Mouse (Mus musculus): ENCODE measurements around the gene Smim11. TPM values are rescaled to one million over a fixed set of nuclear protein-coding genes. Genes with fewer than 3 reads are reported as not detected.
A peak's percentile ranks its signal among the peaks of the same experiment; 100 is the strongest.

Gene Smim11
- 64.4 and 69.1 TPM in 2 replicates for polyA plus RNA-seq (2015; fragmentation: Nextera tagmentation; extraction: Ambion mirVana)

DNA sequence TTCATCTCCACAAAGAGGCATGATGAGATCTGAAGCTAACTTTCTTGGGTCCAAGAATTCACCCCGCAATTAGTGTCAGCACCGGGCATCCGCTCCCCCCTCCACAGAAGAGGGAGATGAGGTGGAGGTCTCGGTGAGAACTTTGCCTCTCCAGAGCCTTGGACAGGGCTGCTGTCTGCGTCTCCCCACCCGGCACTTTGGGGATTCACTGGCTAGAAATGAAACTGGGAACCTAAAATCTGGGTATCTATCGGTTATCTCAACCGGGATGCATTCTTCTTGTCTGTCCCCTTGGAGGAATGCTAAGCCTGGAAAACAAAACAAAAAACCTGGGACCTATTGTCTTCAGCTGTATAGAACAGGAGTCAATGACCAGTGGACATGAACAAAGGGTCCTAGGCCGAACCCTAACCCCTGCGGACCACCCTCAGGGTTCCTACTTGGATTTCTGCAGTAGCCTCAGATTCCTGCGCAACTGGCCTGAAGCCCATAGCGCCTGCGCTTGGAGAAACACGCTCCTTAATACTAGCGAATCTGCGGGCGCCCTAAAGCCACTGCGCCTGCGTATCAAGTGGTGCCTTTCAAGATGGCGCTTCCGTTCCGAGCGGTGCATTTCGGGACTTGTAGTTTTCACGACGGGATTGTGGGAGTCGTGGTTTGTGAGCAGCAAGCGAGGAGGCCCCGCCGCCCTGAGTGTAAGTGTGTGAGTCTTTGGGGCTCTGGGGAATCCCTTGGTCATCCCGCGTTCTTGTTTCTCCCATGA, at the start of gene Smim11:
Gene Smim11, plus strand, starts transcription at position 638 of the 763 bp plus-strand sequence.
- Histone ChIP-seq H3K27me3 (replicated peaks) (no peaks in the 10 kb centered on the region), H3K4me3 (replicated peaks) (peak within 1 kb of the TSS; percentile 66), H3K9ac (replicated peaks) (peak within 1 kb of the TSS; percentile 61), H3K4me2 (peak within 1 kb of the TSS; percentile 83), H3K9me3 (replicated peaks) (no peaks in the 10 kb centered on the region), H3K27ac (replicated peaks) (peak within 1 kb of the TSS; percentile 89), H3K4me1 (peaks cover 25% of the 10 kb centered on the region), H3K36me3 (peaks cover 5% of the 10 kb centered on the region; the same call in 1 of the 2 replicates)
- WGBS = 10% methylated on average over 32 of the region's 32 CpGs
- ATAC-seq (ENCODE audit: low FRiP score) = peak; percentile 95

DNA sequence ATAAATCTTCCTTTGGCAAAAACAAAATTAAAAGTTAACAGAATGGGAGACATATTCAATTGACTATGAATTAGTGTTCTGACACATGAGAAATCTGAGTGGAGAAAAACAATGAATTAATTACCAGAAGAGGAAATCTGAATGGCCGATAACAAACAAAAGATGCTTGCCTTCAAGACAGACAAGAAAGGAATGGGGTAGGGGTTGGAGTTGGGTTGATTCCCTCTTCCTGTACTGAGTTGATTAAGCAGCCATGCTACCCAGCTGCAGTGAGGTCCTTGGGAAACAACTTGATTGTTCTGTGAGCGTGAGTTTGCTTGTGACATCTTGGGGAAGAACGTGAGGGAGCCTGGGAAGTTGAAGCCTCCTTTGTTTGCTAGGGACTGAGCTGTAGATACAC, 46.8 kb upstream of the Smim11 start:
- no peaks in the 10 kb centered on the region for H3K9me3 ChIP-seq (replicated peaks)
- no peak overlapping the region for H3K4me3 ChIP-seq (replicated peaks)
- no peak overlapping the region for H3K9ac ChIP-seq (replicated peaks)
- no peak overlapping the region for H3K4me2 ChIP-seq
- H3K4me1 ChIP-seq = no peaks in the 10 kb centered on the region
- H3K27ac ChIP-seq (replicated peaks) = no peak overlapping the region
- no peak for ATAC-seq (ENCODE audit: low FRiP score)
- no peaks in the 10 kb centered on the region for H3K27me3 ChIP-seq (replicated peaks)
- 78% methylated on average over 3 of the region's 3 CpGs for WGBS
- H3K36me3 ChIP-seq = no peaks in the 10 kb centered on the region

DNA sequence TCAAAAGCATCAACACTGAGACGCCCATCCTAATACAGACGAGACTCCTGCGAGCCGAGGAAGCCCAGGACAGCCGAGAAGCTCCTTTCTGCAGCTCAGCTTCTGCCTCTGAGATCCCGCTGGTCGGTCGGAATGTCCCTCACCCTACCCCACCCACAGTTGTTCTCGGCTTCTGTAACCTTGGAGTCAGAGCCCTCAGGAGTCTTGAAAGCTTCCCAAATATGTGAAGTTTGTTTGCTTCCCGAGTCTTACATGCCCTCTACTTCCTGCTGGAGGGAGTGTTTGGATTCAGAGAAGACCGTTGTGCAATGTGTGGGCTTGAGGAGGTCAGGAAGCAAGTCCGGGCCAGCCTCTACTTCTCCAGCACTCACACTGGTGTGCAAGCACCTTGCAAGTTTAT, 33.2 kb upstream of the Smim11 start:
- H3K9me3 ChIP-seq (replicated peaks) = no peaks in the 10 kb centered on the region
- H3K4me1 ChIP-seq = no peaks in the 10 kb centered on the region
- WGBS = 86% methylated on average over 12 of the region's 12 CpGs
- H3K4me2 ChIP-seq = no peak overlapping the region
- no peak overlapping the region for H3K9ac ChIP-seq (replicated peaks)
- H3K27me3 ChIP-seq (replicated peaks) = no peaks in the 10 kb centered on the region
- H3K27ac ChIP-seq (replicated peaks) = no peak overlapping the region
- no peaks in the 10 kb centered on the region for H3K36me3 ChIP-seq
- no peak overlapping the region for H3K4me3 ChIP-seq (replicated peaks)
- no peak for ATAC-seq (ENCODE audit: low FRiP score)

DNA sequence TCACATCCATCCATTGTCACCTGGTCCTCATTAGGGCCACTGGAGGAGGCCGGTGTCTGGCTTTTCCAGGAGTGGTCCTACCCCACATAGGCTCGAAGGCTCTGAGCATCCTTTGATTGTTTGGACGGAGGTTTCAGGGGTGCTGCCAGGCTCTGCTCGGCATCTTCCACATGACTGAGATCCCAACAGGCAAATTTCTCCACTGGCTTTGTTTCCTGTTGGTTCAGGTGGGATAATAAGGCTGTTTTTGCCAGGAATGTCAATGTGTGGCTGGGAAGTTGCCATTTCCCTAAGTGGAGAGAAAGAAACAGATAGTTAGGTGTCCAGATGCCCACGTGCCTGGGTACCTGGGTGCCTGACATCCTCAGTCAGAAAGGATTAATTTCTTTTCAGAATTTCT, 26.6 kb upstream of the Smim11 start:
- H3K9ac ChIP-seq (replicated peaks) = no peak overlapping the region
- H3K4me2 ChIP-seq = no peak overlapping the region
- H3K27ac ChIP-seq (replicated peaks) = no peak overlapping the region
- 87% methylated on average over 5 of the region's 5 CpGs for WGBS
- no peaks in the 10 kb centered on the region for H3K27me3 ChIP-seq (replicated peaks)
- no peaks in the 10 kb centered on the region for H3K9me3 ChIP-seq (replicated peaks)
- no peaks in the 10 kb centered on the region for H3K36me3 ChIP-seq
- H3K4me1 ChIP-seq = no peaks in the 10 kb centered on the region
- no peak overlapping the region for H3K4me3 ChIP-seq (replicated peaks)
- no peak for ATAC-seq (ENCODE audit: low FRiP score)

DNA sequence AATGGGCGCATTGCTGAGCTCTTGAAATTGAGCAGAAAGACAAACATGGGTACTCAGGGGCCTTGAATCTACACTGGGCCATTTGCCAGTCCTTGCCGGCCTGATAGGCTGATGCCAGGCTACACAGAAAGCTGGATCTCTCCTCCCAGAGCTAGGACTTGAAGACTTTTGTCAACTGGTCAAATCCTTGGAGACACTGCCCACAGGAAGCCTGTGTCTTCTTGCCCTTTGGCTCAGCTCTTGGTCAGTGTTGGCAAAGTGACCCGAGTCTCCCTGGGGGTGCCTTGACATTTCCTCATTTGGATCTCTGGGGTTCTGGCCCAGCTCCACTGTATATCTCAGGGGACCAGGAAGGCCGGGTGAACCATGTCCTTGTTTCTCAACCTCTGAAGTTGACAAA, 25.6 kb upstream of the Smim11 start:
- WGBS = 85% methylated on average over 4 of the region's 4 CpGs
- Histone ChIP-seq H3K4me2 (no peak overlapping the region), H3K9me3 (replicated peaks) (no peaks in the 10 kb centered on the region), H3K9ac (replicated peaks) (no peak overlapping the region), H3K4me3 (replicated peaks) (no peak overlapping the region), H3K27ac (replicated peaks) (no peak overlapping the region), H3K4me1 (no peaks in the 10 kb centered on the region), H3K36me3 (no peaks in the 10 kb centered on the region), H3K27me3 (replicated peaks) (no peaks in the 10 kb centered on the region)
- no peak for ATAC-seq (ENCODE audit: low FRiP score)

DNA sequence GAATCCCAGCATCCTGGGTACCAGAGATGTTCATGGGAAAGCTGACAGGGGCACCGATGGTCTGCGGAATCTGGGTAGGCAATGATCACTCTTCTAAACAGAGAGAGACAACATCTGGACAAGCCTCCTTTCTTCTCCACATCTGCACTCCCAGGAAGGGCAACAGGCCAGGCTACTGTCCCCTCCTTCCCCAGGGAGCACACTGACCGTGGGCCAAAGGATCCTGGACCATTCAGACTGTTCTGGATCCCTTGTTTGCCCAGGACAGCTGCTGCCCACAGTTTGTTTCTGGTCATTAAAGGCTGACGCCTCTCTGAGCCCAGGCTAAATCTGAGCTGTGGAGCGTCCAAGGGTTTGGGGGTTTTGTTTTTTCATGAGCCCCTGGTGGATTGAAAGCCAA, 18.4 kb upstream of the Smim11 start:
- H3K4me3 ChIP-seq (replicated peaks) = no peak overlapping the region
- no peak overlapping the region for H3K4me2 ChIP-seq
- WGBS = 64% methylated on average over 5 of the region's 5 CpGs
- H3K9me3 ChIP-seq (replicated peaks) = no peaks in the 10 kb centered on the region
- H3K36me3 ChIP-seq = no peaks in the 10 kb centered on the region
- H3K4me1 ChIP-seq = no peaks in the 10 kb centered on the region
- H3K27ac ChIP-seq (replicated peaks) = no peak overlapping the region
- H3K27me3 ChIP-seq (replicated peaks) = no peaks in the 10 kb centered on the region
- ATAC-seq (ENCODE audit: low FRiP score) = no peak
- H3K9ac ChIP-seq (replicated peaks) = no peak overlapping the region

DNA sequence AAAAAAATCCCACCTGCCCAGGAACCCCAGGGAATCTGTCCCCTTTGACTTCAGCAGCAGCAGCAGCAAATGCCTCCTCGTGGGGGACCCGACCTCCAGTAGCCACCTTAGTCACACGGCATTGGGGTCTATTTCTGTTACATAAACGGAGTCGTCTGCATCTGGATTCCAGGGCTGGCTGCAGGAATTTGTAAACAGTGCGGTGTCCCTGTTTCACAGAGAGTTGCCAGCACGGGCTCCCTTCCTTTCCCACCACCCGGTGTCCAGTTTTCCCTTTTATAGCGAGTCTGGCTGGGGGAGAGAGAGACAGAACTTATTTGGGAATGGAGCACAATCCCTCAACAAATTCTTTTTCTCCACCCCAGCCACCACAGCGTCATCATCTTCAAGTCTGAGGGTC, 16.0 kb upstream of the Smim11 start:
- Histone ChIP-seq H3K36me3 (no peaks in the 10 kb centered on the region), H3K4me2 (no peak overlapping the region), H3K4me3 (replicated peaks) (no peak overlapping the region), H3K4me1 (no peaks in the 10 kb centered on the region), H3K27me3 (replicated peaks) (no peaks in the 10 kb centered on the region), H3K9ac (replicated peaks) (no peak overlapping the region), H3K9me3 (replicated peaks) (no peaks in the 10 kb centered on the region), H3K27ac (replicated peaks) (no peak overlapping the region)
- ATAC-seq (ENCODE audit: low FRiP score) = no peak
- WGBS = 72% methylated on average over 10 of the region's 10 CpGs

DNA sequence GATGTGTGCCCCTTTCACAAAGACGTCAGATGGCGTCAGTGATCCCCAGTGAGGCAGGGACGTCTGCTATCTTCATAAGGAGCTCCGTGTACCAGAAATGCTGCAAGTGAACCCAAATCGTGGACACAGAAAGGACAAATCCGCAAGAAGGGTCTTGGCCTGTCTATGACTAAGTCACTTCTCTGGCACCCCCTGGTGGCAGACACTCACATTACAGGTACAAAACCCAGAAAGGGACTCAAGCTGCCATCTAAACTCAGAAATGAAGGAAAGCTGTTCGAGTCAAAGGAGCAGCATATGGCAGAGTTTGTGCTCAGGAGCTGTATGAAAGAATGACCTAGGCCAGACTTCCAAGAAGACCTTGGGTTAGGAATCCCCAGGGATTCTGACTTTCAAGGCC, 14.5 kb upstream of the Smim11 start:
- Histone ChIP-seq H3K27ac (replicated peaks) (no peak overlapping the region), H3K36me3 (no peaks in the 10 kb centered on the region), H3K9ac (replicated peaks) (no peak overlapping the region), H3K4me1 (no peaks in the 10 kb centered on the region), H3K4me3 (replicated peaks) (no peak overlapping the region), H3K4me2 (no peak overlapping the region), H3K27me3 (replicated peaks) (no peaks in the 10 kb centered on the region), H3K9me3 (replicated peaks) (no peaks in the 10 kb centered on the region)
- ATAC-seq (ENCODE audit: low FRiP score) = no peak; the same call in 1 of the 2 replicates
- 15% methylated on average over 7 of the region's 7 CpGs for WGBS

DNA sequence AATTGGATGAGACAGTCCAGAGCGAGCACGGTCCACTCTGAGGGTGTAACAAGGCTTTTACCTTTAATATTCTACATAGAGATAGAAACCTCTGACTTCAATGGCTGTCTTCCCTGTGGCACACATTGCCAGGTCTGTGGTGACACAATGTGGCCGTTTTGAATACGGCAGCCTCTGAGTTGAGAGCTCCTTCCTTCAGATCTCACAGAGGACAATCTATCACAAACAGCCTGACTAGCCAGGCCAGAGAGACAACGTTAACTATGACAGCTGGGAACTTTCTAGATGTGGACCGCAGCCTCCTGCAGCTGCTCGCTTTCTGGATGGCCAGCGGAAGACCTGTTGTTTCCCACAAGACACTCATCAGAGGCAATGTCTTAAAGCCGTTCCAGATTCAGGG, 12.3 kb upstream of the Smim11 start:
- no peak overlapping the region for H3K4me3 ChIP-seq (replicated peaks)
- H3K27ac ChIP-seq (replicated peaks) = no peak overlapping the region
- H3K9me3 ChIP-seq (replicated peaks) = no peaks in the 10 kb centered on the region
- H3K27me3 ChIP-seq (replicated peaks) = no peaks in the 10 kb centered on the region
- no peaks in the 10 kb centered on the region for H3K36me3 ChIP-seq
- H3K9ac ChIP-seq (replicated peaks) = no peak overlapping the region
- WGBS = 86% methylated on average over 9 of the region's 9 CpGs
- ATAC-seq (ENCODE audit: low FRiP score) = peak; percentile 35; the same call in 1 of the 2 replicates
- no peaks in the 10 kb centered on the region for H3K4me1 ChIP-seq
- H3K4me2 ChIP-seq = no peak overlapping the region

DNA sequence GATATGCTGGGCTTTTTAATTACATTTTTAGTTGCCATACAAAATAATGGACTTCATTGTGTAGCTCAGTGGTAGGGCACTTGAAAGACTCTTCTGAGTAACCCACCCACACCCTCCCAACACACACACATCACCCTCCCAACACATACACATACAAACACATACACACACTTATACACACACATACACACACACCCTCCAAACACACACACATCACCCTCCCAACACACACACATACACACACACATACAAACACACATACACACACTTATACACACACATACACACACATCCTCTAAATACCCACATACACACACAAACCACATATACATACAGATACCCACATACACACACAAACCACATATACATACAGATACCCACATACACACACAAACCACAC, 11.0 kb upstream of the Smim11 start:
- Histone ChIP-seq H3K4me3 (replicated peaks) (no peak overlapping the region), H3K9me3 (replicated peaks) (no peaks in the 10 kb centered on the region), H3K9ac (replicated peaks) (no peak overlapping the region), H3K4me2 (no peak overlapping the region), H3K27me3 (replicated peaks) (no peaks in the 10 kb centered on the region), H3K36me3 (no peaks in the 10 kb centered on the region), H3K27ac (replicated peaks) (no peak overlapping the region), H3K4me1 (no peaks in the 10 kb centered on the region)
- no peak for ATAC-seq (ENCODE audit: low FRiP score)

DNA sequence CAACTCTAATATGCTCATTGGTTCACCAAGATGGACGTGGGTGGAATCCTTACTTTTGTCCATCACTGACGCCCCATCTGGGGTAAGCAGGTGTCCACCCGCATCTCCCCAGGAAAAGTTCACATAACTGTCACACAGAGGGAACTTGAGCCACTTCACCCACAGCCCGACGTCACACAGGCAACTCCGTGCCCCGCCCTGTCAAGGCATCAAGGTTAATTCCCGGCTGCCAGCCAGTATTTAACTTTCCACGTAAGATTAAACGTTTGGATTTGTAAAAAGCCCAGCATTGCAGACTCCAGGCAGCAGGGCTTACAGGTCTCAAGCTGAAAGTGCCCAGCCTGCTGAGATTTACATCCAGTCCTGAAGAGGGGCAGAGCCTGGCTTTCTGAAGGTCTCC, 9.0 kb upstream of the Smim11 start, which contains the start of gene Kcne2:
Gene Kcne2, plus strand, starts transcription at position 289 of the 400 bp plus-strand sequence.
- H3K4me2 ChIP-seq = no peak within 1 kb of the TSS
- no peaks in the 10 kb centered on the region for H3K36me3 ChIP-seq
- no peaks in the 10 kb centered on the region for H3K27me3 ChIP-seq (replicated peaks)
- H3K4me1 ChIP-seq = no peaks in the 10 kb centered on the region
- WGBS = 83% methylated on average over 10 of the region's 10 CpGs
- no peak for ATAC-seq (ENCODE audit: low FRiP score)
- H3K4me3 ChIP-seq (replicated peaks) = no peak within 1 kb of the TSS
- H3K27ac ChIP-seq (replicated peaks) = no peak within 1 kb of the TSS
- H3K9ac ChIP-seq (replicated peaks) = no peak within 1 kb of the TSS
- no peaks in the 10 kb centered on the region for H3K9me3 ChIP-seq (replicated peaks)

DNA sequence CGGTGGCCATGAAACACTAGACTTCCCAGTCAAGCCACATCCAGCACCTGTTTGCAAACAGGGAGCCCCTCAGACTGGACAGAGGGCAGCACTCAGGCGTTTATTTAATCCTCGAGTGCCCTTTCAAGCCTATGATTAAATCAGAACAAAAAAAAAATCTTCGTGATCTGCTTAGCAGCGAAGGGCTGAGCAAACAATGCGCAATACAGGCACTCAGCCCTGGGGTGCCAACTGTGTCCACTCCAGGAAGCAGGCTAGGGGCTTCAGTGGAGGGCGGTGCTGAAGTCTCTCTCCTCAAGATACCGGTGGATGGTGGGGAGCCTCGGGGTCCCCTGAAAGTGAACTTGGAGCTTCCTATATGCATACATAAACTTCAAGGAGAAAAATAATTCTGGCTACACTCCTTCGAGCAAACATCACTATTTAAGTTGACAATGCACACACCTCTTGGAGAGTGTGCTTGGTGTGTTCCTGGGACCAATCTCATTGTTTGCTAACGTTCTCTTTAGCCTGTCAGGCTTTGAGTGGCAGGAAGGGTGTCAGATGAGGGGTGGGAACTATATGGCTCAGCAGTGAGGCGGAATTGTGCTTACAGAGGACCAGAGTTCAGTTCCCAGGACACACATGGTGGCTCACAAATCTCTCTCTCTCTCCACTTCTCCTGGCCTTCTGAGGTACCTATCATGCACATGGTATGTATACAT, 6.7 kb upstream of the Smim11 start:
- Histone ChIP-seq H3K27me3 (replicated peaks) (no peaks in the 10 kb centered on the region), H3K9me3 (replicated peaks) (no peaks in the 10 kb centered on the region), H3K36me3 (no peaks in the 10 kb centered on the region), H3K9ac (replicated peaks) (no peak overlapping the region), H3K4me1 (no peaks in the 10 kb centered on the region), H3K4me2 (no peak overlapping the region), H3K4me3 (replicated peaks) (no peak overlapping the region), H3K27ac (replicated peaks) (no peak overlapping the region)
- WGBS = 65% methylated on average over 12 of the region's 12 CpGs
- ATAC-seq (ENCODE audit: low FRiP score) = no peak
